Mouse (Mus musculus) neural tube, embryonic 10.5 days (tissue): Measurements from ENCODE around the gene Zfp523.

Source experiments
- DNase-seq: peaks from one replicate; pipeline ENCODE4 v3.0.0-alpha.2; 2017; ENCODE audit warnings: low spot score; ENCODE audit errors: extremely low spot score

Zfp523 gene

DNA sequence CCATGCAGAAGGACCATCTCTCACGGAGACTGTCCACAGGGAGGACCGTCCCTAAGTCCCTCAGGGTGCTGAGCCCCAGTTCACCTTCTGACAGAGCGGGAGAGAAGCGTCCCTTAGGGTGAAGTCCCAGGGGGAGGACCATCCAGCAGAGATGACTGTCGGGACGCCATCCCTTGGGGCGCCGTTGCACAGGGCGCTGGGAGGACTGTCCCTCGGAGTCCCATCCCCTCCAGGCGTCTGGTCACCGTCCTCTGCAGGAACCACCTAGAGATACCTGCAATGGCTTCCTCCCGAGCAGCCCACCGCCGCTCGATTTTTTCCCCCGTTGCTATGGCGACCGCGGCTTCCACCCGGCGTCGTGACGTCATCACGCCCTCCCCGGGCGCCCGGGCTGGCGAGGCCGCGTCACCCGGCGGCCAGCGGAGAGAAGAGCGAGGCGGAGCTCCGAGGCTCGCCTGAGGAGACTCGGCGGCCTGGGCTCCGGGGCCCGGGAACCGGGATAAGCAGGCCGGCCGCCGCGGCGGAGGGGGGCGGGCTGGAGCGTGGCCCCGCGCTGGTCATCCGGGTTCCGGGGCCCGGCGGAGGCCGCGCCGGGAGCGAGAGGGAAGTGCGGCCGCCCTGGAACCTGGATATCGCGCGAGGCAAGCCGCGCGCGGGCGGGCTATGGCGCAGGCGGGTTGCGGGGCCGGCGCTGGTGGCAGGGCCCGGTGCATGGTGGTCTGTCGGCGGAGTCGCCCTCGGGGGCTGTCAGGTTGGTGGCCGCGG lies at the start of gene Zfp523:
Gene Zfp523 (plus strand): TSS at position 355 of the 765 bp plus-strand sequence.
- peak; percentile 96 for DNase-seq

DNA sequence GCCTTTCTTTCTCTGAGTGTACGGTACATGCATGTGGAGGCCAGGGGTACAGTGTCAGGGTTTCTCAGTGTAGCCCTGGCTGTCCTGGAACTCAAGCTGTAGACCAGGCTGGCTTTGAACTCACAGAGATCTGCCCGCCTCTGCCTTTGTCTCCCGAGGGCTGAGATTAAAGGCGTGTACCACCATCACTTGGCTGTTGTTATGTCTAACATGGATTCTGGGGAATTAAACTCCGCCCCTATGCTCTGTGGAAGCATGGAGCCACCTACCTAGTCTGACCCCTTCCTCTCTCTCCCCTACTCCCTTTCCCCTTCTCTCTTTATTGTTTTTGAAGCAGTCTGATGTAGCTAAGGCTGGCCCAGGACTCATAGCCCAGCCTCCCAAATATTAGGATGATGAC lies 47.1 kb upstream of the Zfp523 start:
- DNase-seq = no peak

DNA sequence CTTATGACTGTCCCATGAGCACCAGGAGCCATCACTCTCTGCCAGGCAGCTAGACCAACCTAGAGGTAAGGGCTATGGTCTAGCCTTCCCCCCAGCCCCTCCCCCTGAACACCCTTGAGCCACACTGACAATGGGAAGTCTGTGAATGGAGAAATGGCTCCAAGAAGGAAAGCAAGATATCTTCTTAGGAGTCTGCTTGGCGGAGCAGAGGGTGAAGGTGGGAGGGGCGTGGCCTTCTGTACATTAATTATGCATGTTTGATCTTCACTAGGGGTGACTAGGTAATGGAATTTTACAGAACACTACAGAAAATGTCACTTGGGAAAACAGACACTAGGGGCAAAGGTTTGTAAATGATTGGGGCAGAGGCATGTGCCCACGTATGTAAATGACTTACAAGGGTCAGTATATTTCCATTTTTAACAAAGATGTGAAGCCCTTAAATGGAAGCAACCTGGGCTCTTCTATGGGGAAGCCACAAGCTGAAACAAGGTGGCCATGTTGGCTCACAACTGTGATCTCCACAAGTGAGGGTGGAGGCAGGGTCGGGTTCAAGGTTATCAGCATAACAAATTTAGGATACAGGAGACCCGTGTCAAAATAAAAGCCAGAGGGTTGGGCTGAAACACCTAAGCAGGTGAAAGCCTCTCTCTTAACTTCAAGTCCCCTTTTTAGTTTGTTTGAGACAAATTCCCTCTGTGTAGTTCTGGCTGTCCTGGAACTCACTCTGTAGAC lies 46.4 kb upstream of the Zfp523 start:
- no peak for DNase-seq

DNA sequence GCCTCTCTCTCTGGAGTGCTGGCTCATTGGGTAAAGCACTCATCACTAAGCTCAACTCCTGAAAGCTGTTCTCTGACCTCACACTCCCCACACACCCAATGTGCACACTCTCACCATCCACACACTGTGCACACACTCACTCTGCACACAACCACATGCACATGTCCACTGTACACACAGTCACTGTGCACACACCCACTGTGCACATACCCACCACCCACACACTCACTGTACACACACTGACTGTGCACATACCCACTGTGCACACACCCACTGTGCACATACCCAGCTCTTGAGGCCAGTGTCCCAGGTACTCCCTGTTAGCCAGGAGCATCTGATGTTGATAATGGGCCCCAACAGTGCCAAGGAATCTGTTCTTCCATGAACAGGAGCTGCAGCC lies 45.8 kb upstream of the Zfp523 start:
- DNase-seq = no peak

DNA sequence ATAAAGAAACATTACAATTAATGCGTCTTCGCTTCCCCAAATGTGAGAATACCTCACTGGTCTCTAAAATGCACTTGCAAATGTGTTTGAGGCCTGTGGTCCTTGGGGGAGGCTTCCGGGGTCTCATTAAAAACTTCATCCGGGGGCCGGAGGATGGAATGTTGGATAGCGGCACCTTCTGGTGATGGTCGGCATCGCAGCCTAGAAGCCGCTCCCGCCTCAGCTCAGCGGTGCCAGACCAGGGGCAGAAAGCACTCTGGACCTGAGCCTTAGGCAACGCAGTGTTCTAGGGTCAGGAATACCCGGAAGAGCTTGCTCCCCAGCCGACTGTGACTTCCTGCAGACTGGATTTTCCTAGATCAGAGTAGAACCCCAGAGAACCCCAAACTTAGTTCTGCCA lies 43.7 kb upstream of the Zfp523 start:
- DNase-seq = peak; percentile 82

DNA sequence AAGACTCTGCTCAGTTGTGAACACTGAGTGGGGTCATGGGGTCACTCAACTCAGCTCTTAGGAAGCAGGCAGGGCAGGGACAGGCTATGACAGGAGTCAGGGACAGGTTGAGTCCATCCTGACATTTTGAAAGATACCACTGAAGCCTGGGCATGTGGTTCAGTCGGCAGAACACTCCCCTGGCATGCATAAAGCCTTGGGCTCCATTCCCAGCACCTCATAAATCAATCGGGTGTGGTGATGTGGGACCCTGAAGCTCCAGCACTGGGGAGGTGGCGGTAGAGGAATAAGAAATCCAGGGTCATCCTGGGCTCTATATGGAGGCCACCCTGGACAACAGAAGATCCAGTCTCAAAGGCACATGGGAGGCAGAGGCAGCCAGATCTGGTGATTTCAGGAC lies 41.4 kb upstream of the Zfp523 start:
- no peak for DNase-seq

DNA sequence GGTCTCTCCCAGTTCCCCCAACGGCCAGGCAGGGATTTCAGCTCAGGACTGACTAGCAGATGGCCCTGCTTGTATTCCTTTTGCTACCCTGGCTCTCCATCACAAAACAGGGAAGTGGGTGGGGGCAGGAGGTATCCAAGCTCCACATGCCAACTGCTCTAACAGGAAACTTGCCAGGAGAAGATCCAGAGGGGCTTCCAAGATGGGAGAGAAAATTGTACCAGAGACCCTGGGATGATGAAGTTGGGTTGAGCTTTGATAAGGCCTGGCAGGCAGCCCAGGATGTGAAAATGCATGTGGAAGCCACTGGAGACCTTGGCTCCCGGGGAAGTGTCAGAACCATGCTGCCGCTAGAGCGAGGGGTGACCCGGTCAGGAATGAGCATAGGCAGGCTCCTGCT lies 40.7 kb upstream of the Zfp523 start:
- DNase-seq = no peak

DNA sequence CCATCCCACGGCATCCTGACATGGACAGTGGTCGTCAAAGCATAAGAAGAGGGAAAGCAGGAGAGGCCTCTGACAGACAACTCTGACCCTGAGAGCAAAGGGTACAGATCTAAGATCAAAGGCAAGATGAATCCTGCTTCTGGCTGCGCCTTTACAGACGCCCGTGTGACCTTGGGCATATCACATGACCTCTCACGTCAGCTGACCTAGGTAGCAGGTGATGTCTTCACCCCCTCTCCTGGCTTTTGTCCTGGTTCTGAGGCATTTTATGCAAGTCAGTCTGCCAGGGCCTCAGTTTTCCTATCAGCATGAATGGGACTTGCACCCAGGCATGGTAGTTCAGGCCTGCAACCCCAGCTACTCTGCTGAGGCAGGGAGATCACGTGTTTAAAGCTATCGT lies 38.9 kb upstream of the Zfp523 start:
- no peak for DNase-seq

DNA sequence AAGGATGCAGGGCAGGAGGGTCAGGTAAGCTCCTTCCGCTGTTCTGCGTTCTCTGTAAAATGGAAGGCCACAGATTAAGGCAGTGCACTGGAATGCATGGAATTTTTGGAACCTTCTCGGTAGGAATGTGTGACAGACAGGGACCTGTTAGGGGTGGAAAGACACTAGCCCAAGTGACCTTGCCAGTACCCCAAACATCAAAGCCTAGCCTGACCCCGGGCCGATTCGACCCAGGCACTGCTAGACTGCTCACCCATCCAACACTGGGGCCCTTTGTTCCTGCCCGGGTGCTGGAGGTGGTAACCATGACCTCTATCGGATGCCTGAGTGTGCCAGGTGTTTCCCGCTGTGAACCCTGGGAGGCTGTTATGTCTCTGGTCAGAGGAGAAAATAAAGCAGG lies 38.2 kb upstream of the Zfp523 start:
- DNase-seq = no peak

DNA sequence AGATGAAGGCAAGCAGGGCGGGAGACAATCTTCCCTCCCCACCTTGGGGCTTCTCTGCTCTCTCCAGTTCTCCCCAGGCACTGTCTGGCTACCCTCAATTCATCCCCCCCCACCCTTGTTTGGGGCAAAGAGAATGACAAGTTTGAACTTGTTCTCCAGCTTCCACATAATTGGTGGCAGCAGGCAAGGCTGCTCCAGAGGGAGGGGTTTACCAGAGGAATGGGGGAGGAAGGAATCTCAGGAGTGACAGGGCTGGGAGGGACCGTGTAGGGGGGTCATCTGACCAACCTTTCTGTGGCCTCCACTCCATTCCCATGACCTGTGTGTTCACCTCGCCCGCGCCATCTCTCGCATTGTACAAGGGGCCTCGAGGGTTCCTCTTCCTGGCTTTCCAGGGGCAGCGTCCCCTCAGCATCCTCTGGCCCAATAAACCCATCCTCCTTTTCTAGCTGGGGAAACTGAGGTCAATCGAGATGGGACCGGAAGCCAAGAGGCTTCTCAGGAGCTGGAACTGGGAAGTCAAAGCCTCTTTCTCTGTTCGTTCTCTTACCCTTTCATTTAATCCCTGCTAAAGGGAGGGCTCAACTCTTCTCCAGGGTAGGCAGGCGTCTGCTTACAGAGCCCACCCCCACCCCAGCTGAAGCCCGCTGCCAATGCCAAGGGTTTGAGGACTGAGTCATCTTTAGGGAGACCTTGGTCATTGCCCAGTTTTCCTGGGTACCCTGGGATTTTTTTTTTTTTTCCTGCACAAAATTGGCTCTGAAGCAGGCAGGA lies 36.3 kb upstream of the Zfp523 start:
- no peak for DNase-seq

DNA sequence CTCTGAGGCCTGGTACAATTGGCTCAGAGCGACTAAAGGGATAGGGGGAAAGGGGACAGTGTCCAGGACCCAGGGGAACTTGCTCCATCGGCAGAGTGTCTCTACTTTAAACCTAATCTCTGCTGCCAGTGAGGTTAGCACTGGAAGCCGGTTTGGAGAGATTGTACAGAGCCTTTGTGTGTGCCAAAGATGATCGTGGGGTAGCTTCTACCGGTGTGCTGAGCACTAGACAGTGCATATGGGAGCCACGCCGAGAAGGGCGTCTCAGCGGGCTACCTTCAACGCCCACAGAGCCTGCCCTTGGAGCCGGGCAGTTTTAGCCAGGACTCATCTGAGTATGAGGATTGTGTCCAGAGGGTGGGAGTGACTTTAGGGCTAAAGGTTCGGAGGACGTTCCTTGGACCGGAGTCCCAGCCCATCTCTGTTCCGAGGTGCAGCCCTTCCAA lies 35.7 kb upstream of the Zfp523 start:
- DNase-seq = no peak

DNA sequence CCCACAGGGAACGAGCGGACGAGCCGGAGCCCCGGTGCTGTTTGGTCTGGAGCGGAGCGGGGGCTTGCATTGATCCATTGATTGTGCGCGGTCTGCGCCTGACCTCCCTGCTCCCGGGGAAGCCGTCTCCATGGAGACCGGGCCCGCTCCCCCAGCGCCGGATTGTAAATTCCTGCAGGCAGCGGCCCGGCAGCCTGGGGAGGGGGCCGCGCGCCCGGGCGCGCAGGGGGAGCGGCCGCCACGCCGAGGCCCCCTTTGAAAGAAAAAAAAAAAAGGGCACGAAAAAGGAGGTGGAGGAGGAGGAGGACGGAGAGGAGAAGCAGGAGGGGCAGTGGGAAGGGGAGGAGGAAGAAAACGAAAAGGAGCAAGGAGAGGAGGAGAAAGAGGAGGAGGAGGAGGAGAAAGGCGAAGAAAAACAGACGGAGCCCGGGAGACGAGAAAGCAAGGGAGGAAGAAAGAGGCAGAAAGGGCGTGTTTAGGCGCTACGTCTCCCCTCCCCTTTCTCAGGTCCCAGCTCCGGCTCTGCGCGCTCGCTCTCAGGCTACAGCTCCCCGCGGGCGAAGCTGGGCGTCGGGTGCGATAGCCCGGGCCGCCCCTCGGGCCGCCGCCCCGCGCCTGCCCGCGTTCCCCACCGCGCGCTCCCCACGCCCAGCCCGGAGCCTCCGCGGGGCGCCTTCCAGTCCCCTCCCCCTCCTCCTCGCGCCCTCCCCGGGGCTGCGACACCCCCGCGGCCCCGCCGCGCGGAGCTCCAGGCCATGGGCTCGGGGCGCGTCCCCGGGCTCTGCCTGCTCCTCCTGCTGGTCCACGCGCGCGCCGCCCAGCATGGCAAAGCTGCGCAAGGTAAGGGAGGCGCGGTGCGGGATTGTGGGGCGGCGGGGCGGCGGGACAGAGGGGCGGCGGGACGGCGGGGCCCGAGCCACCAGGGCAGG lies 34.9 kb upstream of the Zfp523 start, which contains the start of gene Scube3:
Gene Scube3 (plus strand): TSS at position 371 of the 929 bp plus-strand sequence.
- DNase-seq = peak; percentile 86

DNA sequence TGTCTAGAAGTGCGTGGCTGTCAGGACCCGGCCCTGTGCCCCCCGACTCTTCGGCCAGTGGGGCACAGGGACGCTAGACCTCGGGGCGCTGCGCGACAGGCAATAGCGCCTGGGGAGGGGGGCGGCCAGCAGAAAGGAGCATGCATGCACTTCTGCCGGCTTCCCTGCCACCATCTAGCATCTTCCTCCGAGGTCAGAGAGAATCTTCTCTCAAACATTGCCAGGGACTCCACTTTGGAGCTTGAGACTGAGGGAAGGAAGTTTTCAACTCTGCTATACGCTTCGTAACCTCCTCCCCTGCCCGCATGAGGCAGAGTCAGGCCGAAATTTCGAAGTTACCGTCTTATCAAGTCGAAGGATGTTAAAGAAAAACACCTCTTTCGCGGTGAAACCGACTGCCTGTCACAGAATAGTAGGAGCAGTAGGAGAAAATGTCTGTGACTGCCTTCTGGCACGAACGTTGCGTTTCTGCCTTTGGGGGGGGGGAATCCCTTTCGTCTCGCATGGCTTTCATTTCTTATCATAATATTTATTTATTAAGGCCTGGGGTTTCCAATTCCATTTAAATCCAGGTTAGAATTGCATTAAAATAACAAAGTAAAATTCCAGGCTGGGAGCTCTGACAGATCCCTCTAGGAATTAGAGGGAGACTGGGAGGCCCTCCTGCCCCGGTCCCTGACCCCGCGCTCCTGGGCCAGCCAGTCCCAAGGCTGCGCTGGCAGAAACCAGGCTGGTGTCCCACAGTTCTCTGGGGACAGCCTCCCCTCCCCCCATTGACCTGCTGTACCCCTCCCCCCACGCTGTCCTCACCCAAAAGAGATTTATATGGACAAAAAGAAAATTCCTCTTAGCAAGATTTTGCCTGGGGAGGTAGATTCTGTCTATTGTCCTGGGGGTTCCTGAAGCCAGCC lies 34.0 kb upstream of the Zfp523 start:
- peak; percentile 54 for DNase-seq

DNA sequence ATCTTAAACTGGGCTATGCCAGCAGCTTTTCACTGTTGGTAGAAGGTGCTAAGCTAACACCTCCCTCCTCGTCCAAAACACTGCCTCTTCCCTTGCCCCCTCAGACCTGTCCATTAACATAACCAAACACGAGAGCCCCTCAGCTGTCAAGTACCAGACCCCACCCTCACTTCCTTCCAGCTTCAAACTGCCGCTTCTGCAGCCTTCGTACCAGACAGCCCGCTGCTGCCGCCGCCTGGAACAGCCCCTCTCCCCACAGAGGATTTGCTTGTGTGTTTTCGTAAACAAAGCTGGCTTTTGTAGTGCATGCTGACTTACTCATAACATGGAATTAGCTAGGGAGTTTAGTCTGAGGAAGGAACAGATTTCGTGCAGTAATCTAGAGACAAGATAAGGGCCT lies 33.2 kb upstream of the Zfp523 start:
- DNase-seq = no peak

DNA sequence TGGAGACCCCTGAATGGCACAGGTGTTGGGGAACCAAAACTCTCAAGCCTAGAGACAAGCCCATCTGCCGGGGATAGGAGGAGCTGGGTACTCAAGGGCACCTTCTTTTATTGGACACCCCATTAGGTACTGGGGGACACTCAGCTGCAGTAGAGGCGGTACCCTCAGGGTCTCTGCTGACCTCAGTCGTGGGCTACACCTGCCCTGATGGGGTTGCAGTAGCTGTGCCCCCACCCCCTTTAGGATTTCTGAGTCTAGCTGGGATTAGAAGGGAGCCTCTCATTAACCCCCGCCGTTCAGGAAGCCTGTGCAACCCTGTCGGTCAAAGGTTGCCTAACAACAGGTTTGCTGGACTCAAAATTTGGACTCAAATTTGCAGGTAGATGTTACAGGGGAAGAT lies 32.7 kb upstream of the Zfp523 start:
- no peak for DNase-seq

DNA sequence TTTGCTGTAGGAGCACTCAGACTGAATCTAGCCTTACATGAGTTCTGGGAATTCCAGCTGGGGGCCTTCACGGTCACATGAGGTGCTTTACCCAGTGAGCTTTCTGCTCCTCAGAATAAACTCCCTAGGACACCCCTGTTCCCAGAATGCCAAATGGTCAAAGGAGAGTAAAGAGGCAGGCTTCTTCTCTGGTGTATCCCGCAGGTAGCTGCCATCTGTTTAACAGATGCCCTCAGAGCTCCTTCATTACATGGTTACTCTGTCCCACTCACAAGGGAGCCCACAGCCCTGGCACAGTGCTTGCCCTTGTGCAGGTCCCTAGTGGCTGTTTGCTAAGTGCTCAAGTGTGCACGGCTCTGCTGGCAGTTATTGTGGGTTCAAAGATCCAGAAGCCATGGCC lies 28.6 kb upstream of the Zfp523 start:
- no peak for DNase-seq

DNA sequence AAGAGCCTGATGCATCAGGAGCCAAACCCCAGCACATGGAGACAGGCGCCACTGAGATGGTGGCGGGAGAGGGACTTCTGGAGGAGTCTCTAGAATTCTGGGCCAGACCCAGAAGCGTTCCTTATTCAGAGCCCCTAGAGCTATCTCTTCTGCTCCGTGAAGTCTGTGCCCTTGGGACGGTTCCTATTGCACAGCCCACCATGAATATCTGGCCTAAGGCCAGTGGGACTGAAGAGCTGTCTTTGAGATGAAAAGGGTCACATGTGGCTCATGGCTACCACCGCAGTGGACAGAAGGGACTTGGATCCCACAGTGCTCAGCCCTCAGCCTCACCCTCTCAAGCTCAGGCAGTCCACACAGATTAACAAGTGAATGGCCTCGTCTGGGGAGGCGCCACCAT lies 27.2 kb upstream of the Zfp523 start:
- DNase-seq = no peak

DNA sequence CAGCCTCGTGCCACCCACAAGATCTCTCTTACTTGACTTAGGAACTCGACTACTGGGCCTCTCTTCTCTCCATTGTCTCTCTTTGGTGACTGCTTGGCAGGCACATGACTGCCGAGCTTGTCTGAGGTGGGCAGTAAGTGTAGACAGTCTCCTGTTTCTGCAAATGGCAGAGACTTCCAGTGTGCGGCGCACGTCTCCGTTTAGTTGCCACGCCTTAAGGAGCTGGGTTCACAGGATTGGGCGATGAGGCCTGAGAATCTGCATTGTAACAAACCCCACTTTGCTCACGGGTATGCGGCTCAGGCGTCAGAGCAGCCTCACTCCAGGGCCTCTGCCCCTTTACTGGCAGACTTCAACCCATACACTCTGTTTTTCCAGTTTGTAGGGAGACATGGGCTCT lies 26.5 kb upstream of the Zfp523 start:
- no peak for DNase-seq

DNA sequence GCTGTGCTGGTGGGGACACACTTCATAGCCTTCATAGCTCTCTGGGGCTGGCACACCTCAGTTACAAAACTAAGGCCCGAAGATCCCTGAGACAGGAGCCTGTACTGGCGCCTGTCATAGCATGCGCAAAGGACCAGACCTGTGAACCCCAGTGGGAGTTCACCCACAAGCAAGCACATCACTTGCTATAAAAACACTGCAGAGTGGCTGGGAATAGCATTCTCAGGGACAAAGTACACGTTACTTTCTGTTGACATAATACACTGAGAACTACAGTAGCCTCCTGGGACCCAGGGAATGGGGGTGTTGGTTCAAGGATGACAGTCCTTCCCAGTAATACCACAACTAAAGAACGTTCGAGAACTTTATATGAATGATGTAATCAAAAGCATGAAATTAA lies 23.8 kb upstream of the Zfp523 start:
- no peak for DNase-seq

DNA sequence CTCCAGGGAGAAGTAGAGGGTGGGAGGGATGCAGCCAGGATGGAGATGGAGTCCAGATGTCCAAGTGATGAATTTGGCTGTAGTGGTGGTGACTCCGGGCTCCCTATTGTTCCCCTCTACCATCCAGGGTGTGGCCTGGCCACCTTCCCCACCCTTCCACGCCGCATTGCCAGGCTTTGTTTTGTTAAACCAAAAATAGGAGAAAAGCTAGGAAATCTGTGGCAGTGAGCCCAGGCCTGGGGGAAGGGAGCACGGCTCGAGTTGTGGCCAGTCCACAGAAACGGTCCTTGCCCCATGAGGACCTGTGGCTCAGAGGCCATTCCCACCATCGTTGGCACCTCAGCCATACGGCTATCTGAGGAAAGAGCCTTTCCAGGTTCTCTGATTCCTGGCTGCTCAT lies 22.0 kb upstream of the Zfp523 start:
- no peak for DNase-seq
